19 mouse cellular contexts compared by ENCODE assay signal in the genomic region with DNA sequence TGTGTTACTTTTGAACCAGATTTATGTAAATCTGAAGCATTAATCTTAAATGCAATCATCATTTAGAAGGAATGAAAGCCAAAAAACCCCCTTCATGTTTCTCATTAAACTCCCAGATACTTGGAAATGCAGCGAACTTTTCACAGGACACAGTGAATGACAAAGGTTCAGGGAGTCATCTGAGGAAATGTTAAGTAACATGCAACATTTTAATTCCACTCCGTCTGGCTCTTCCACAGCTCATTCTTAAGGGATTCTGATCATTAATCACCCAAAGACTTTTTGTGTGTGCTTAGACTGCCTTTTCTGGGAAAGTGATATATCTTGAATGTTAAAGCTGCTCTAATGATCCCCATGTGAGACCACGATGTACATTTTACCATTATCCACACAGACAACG.
"Had no signal": no experiment of that assay in that cellular context is flagged by ENCODE, and none has a peak within 500 bp of the region (broad histone marks: within the 10 kb centered on the region; RNA-seq: fewer than 3 reads in every experiment).

No protein-coding gene starts in this region.

- H3K9me3 ChIP-seq: liver, embryonic 12.5 days; midbrain, embryonic 10.5 days; midbrain, embryonic 12.5 days; neural tube, embryonic 13.5 days; neural tube, embryonic 15.5 days had no signal

- H3K36me3 ChIP-seq: liver, embryonic 12.5 days; midbrain, embryonic 10.5 days; midbrain, embryonic 12.5 days; neural tube, embryonic 13.5 days; neural tube, embryonic 15.5 days had no signal

- H3K9ac ChIP-seq: liver, embryonic 12.5 days; liver, embryonic 14.5 days; midbrain, embryonic 12.5 days; neural tube, embryonic 13.5 days; neural tube, embryonic 15.5 days had no signal

- H3K4me2 ChIP-seq: liver, embryonic 12.5 days; midbrain, embryonic 12.5 days; neural tube, embryonic 13.5 days; neural tube, embryonic 15.5 days had no signal

- H3K4me1 ChIP-seq: liver, embryonic 12.5 days; midbrain, embryonic 12.5 days; neural tube, embryonic 13.5 days; neural tube, embryonic 15.5 days had no signal

- DNase-seq: lung, postnatal 10 days; lung, postnatal 4 days; midbrain, embryonic 14.5 days; retina, postnatal 1 day; right cerebral cortex, adult 18-20 months; right cerebral cortex, postnatal 25 days; right cerebral cortex, postnatal 4 days; spleen, adult 18-20 months; thymus, adult 18-20 months; thymus, postnatal 14 days; thymus, postnatal 36 days had no signal

- ATAC-seq: liver, embryonic 12.5 days; midbrain, embryonic 16.5 days had no signal

- H3K27ac ChIP-seq: liver, embryonic 12.5 days; liver, embryonic 14.5 days; midbrain, embryonic 10.5 days; midbrain, embryonic 12.5 days; neural tube, embryonic 13.5 days; neural tube, embryonic 15.5 days had no signal

- H3K4me3 ChIP-seq: liver, embryonic 12.5 days; midbrain, embryonic 10.5 days; midbrain, embryonic 12.5 days; myocyte; neural tube, embryonic 13.5 days; neural tube, embryonic 15.5 days had no signal

- H3K27me3 ChIP-seq: liver, embryonic 12.5 days; midbrain, embryonic 12.5 days; neural tube, embryonic 13.5 days; neural tube, embryonic 15.5 days had no signal
